Mouse (Mus musculus): Measurements from ENCODE around the gene Mpzl1. TPM values are rescaled to one million over a fixed set of nuclear protein-coding genes. Genes with fewer than 3 reads are reported as not detected.
A peak's percentile ranks its signal among the peaks of the same experiment; 100 is the strongest.

Gene Mpzl1
- polyA plus RNA-seq, 1 experiment from 2014 or later, result 150 TPM

DNA sequence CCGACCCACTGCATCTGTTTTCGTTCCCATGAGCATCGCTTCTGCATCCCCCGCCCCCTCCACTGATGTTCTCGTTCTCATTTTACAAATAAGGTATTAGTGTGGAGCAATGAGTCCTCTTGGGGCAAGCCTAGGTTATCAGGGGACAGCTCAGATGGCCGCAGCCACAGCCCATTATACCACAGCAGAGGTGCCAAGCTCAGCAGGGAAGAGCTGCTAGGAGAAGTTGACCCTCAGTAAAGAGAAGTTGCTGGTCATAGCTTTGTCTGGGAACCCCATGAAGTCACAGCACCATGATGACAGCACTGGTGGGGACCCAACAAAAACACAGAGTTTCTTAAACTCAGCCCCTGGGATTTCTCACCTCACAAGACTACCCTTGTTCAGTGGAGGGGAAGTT lies 27.4 kb upstream of the Mpzl1 start:
- WGBS, result 75% methylated on average over 6 of the region's 6 CpGs
- no peak overlapping the region for H3K4me2 ChIP-seq (replicated peaks; ENCODE audit: low read depth, low read length)
- no peaks in the 10 kb centered on the region for H3K27me3 ChIP-seq (ENCODE audit: control insufficient read depth, insufficient read depth, low read length)
- no peak overlapping the region for H3K9ac ChIP-seq (ENCODE audit: low read depth, low read length)
- no peaks in the 10 kb centered on the region for H3K36me3 ChIP-seq (ENCODE audit: control insufficient read depth, insufficient read depth, low read length)
- ATAC-seq (ENCODE audit: low FRiP score) (no peak), DNase-seq (ENCODE audit: low spot score) (no peak)
- H3K27ac ChIP-seq (ENCODE audit: low read depth, low read length), result no peak overlapping the region
- H3K9me3 ChIP-seq (ENCODE audit: control insufficient read depth, low read length), result no peaks in the 10 kb centered on the region
- no peak overlapping the region for H3K4me3 ChIP-seq (ENCODE audit: low read depth, low read length)
- H3K4me1 ChIP-seq (replicated peaks; ENCODE audit: control insufficient read depth, insufficient read depth, low read length), result 0 out of 2 replicates have a peak, but pooled peaks cover 3% of the 10 kb centered on the region

GRCm38 (mm10) chr1:165661191-165661590 lies 26.9 kb upstream of the Mpzl1 start:
- no peaks in the 10 kb centered on the region for H3K27me3 ChIP-seq (ENCODE audit: control insufficient read depth, insufficient read depth, low read length)
- DNase-seq (ENCODE audit: low spot score) (no peak), ATAC-seq (ENCODE audit: low FRiP score) (no peak)
- H3K4me1 ChIP-seq (replicated peaks; ENCODE audit: control insufficient read depth, insufficient read depth, low read length), result 0 out of 2 replicates have a peak, but pooled peaks cover 3% of the 10 kb centered on the region
- H3K4me2 ChIP-seq (replicated peaks; ENCODE audit: low read depth, low read length), result no peak overlapping the region
- no peak overlapping the region for H3K4me3 ChIP-seq (ENCODE audit: low read depth, low read length)
- WGBS, result 57% methylated on average over 3 of the region's 3 CpGs
- no peak overlapping the region for H3K27ac ChIP-seq (ENCODE audit: low read depth, low read length)
- H3K9ac ChIP-seq (ENCODE audit: low read depth, low read length), result no peak overlapping the region
- H3K9me3 ChIP-seq (ENCODE audit: control insufficient read depth, low read length), result no peaks in the 10 kb centered on the region
- no peaks in the 10 kb centered on the region for H3K36me3 ChIP-seq (ENCODE audit: control insufficient read depth, insufficient read depth, low read length)

DNA sequence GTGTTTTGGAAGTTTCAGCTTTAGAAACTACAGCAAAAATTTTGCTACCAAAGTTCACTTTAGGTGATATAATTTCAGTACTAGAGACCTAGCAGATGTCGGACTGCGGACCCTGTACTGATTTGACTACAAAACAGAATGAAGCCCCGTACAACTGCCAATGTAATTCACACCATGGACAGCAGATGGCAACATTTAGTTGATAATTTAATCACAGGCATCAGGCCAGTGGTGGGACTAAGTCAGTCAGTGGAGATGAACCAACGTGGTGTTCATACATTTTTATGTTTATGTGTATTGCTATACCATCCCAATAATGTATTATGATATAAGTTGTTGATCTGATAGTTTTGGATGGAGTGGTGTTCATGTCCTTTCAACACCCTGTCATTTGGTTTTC lies 26.4 kb upstream of the Mpzl1 start:
- H3K4me2 ChIP-seq (replicated peaks; ENCODE audit: low read depth, low read length), result no peak overlapping the region
- WGBS, result 24% methylated on average over 4 of the region's 4 CpGs
- H3K9ac ChIP-seq (ENCODE audit: low read depth, low read length), result no peak overlapping the region
- no peak overlapping the region for H3K4me3 ChIP-seq (ENCODE audit: low read depth, low read length)
- H3K36me3 ChIP-seq (ENCODE audit: control insufficient read depth, insufficient read depth, low read length), result no peaks in the 10 kb centered on the region
- DNase-seq (ENCODE audit: low spot score) (peak; percentile 84), ATAC-seq (ENCODE audit: low FRiP score) (peak; percentile 53)
- no peaks in the 10 kb centered on the region for H3K27me3 ChIP-seq (ENCODE audit: control insufficient read depth, insufficient read depth, low read length)
- H3K27ac ChIP-seq (ENCODE audit: low read depth, low read length), result no peak overlapping the region
- 0 out of 2 replicates have a peak, but pooled peaks cover 3% of the 10 kb centered on the region for H3K4me1 ChIP-seq (replicated peaks; ENCODE audit: control insufficient read depth, insufficient read depth, low read length)
- no peaks in the 10 kb centered on the region for H3K9me3 ChIP-seq (ENCODE audit: control insufficient read depth, low read length)

DNA sequence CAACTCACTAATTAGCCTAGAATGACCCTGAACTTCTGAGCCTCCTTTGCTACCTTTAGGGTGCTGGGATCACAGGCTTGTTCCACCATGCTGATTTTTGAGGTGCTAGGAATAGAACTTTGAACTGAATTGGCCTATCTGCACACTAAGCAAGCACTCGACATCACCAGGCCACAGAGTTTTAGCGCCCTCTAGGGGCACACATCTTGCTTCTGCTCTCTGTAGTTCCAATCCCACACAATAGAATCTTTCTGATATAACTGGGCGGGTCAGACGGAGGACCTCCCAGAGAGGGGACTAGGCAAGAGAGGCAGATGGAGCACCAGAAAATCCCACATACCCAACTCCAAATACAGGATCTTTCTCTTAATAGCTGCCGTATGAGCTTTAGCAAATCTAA lies 24.3 kb upstream of the Mpzl1 start:
- DNase-seq (ENCODE audit: low spot score) (peak; percentile 86), ATAC-seq (ENCODE audit: low FRiP score) (peak; percentile 62)
- Histone ChIP-seq H3K4me3 (ENCODE audit: low read depth, low read length) (no peak overlapping the region), H3K4me2 (replicated peaks; ENCODE audit: low read depth, low read length) (no peak overlapping the region), H3K27ac (ENCODE audit: low read depth, low read length) (no peak overlapping the region), H3K4me1 (replicated peaks; ENCODE audit: control insufficient read depth, insufficient read depth, low read length) (0 out of 2 replicates have a peak, but pooled peaks cover 3% of the 10 kb centered on the region), H3K27me3 (ENCODE audit: control insufficient read depth, insufficient read depth, low read length) (no peaks in the 10 kb centered on the region), H3K9ac (ENCODE audit: low read depth, low read length) (no peak overlapping the region), H3K9me3 (ENCODE audit: control insufficient read depth, low read length) (no peaks in the 10 kb centered on the region), H3K36me3 (ENCODE audit: control insufficient read depth, insufficient read depth, low read length) (no peaks in the 10 kb centered on the region)
- WGBS, result 35% methylated on average over 5 of the region's 5 CpGs

GRCm38 (mm10) chr1:165655482-165655881 lies 21.1 kb upstream of the Mpzl1 start:
- no peak for DNase-seq (ENCODE audit: low spot score)
- Histone ChIP-seq H3K4me3 (ENCODE audit: low read depth, low read length) (no peak overlapping the region), H3K36me3 (ENCODE audit: control insufficient read depth, insufficient read depth, low read length) (no peaks in the 10 kb centered on the region), H3K9ac (ENCODE audit: low read depth, low read length) (no peak overlapping the region), H3K27ac (ENCODE audit: low read depth, low read length) (no peak overlapping the region), H3K9me3 (ENCODE audit: control insufficient read depth, low read length) (no peaks in the 10 kb centered on the region), H3K4me2 (replicated peaks; ENCODE audit: low read depth, low read length) (no peak overlapping the region), H3K27me3 (ENCODE audit: control insufficient read depth, insufficient read depth, low read length) (no peaks in the 10 kb centered on the region), H3K4me1 (replicated peaks; ENCODE audit: control insufficient read depth, insufficient read depth, low read length) (no peaks in the 10 kb centered on the region)
- WGBS, result 90% methylated on average over 14 of the region's 14 CpGs
- ATAC-seq (ENCODE audit: low FRiP score), result no peak

DNA sequence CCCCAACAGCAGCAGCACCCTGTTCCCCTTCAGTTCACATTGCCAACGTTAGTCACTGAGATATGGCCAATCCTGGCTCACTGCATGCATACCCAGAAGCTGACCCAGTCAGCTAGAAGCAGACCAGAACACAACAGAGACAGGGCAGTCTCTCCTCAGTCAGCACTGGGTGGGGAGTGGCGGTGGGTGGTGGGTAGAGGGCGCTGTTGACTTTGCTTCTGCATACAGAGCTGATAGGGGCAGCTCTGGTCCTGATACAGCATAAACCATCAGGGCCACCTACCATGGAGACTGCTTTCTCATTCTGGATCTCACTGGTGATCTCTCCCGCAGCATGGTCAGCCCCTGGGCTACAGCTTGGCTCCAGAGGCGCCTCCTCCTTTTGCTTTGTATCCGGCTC lies 20.7 kb upstream of the Mpzl1 start:
- H3K4me1 ChIP-seq (replicated peaks; ENCODE audit: control insufficient read depth, insufficient read depth, low read length), result no peaks in the 10 kb centered on the region
- H3K27me3 ChIP-seq (ENCODE audit: control insufficient read depth, insufficient read depth, low read length), result no peaks in the 10 kb centered on the region
- H3K4me3 ChIP-seq (ENCODE audit: low read depth, low read length), result no peak overlapping the region
- H3K27ac ChIP-seq (ENCODE audit: low read depth, low read length), result no peak overlapping the region
- no peaks in the 10 kb centered on the region for H3K9me3 ChIP-seq (ENCODE audit: control insufficient read depth, low read length)
- DNase-seq (ENCODE audit: low spot score) (no peak), ATAC-seq (ENCODE audit: low FRiP score) (no peak)
- WGBS, result 72% methylated on average over 6 of the region's 6 CpGs
- no peak overlapping the region for H3K4me2 ChIP-seq (replicated peaks; ENCODE audit: low read depth, low read length)
- no peaks in the 10 kb centered on the region for H3K36me3 ChIP-seq (ENCODE audit: control insufficient read depth, insufficient read depth, low read length)
- no peak overlapping the region for H3K9ac ChIP-seq (ENCODE audit: low read depth, low read length)

- H3K36me3 ChIP-seq (ENCODE audit: control insufficient read depth, insufficient read depth, low read length), result no peaks in the 10 kb centered on the region
- no peaks in the 10 kb centered on the region for H3K9me3 ChIP-seq (ENCODE audit: control insufficient read depth, low read length)
- no peaks in the 10 kb centered on the region for H3K27me3 ChIP-seq (ENCODE audit: control insufficient read depth, insufficient read depth, low read length)
- H3K9ac ChIP-seq (ENCODE audit: low read depth, low read length), result no peak overlapping the region
- ATAC-seq (ENCODE audit: low FRiP score), result no peak
- DNase-seq (ENCODE audit: low spot score), result no peak
- no peaks in the 10 kb centered on the region for H3K4me1 ChIP-seq (replicated peaks; ENCODE audit: control insufficient read depth, insufficient read depth, low read length)
- no peak overlapping the region for H3K27ac ChIP-seq (ENCODE audit: low read depth, low read length)
- H3K4me2 ChIP-seq (replicated peaks; ENCODE audit: low read depth, low read length), result no peak overlapping the region
- H3K4me3 ChIP-seq (ENCODE audit: low read depth, low read length), result no peak overlapping the region
- WGBS, result 87% methylated on average over 14 of the region's 14 CpGs
Measured at GRCm38 (mm10) chr1:165653126-165653885, 19.0 kb upstream of the Mpzl1 start.

GRCm38 (mm10) chr1:165652507-165652906 lies 18.2 kb upstream of the Mpzl1 start:
- Histone ChIP-seq H3K4me1 (replicated peaks; ENCODE audit: control insufficient read depth, insufficient read depth, low read length) (no peaks in the 10 kb centered on the region), H3K9ac (ENCODE audit: low read depth, low read length) (no peak overlapping the region), H3K36me3 (ENCODE audit: control insufficient read depth, insufficient read depth, low read length) (no peaks in the 10 kb centered on the region), H3K4me3 (ENCODE audit: low read depth, low read length) (no peak overlapping the region), H3K4me2 (replicated peaks; ENCODE audit: low read depth, low read length) (no peak overlapping the region), H3K27ac (ENCODE audit: low read depth, low read length) (no peak overlapping the region), H3K9me3 (ENCODE audit: control insufficient read depth, low read length) (no peaks in the 10 kb centered on the region), H3K27me3 (ENCODE audit: control insufficient read depth, insufficient read depth, low read length) (no peaks in the 10 kb centered on the region)
- ATAC-seq (ENCODE audit: low FRiP score) (no peak), DNase-seq (ENCODE audit: low spot score) (no peak)
- WGBS, result 72% methylated on average over 2 of the region's 2 CpGs

GRCm38 (mm10) chr1:165651158-165651557 lies 16.8 kb upstream of the Mpzl1 start:
- DNase-seq (ENCODE audit: low spot score), result no peak
- Histone ChIP-seq H3K4me3 (ENCODE audit: low read depth, low read length) (no peak overlapping the region), H3K36me3 (ENCODE audit: control insufficient read depth, insufficient read depth, low read length) (no peaks in the 10 kb centered on the region), H3K9me3 (ENCODE audit: control insufficient read depth, low read length) (no peaks in the 10 kb centered on the region), H3K4me2 (replicated peaks; ENCODE audit: low read depth, low read length) (no peak overlapping the region), H3K4me1 (replicated peaks; ENCODE audit: control insufficient read depth, insufficient read depth, low read length) (no peaks in the 10 kb centered on the region), H3K9ac (ENCODE audit: low read depth, low read length) (no peak overlapping the region), H3K27ac (ENCODE audit: low read depth, low read length) (no peak overlapping the region), H3K27me3 (ENCODE audit: control insufficient read depth, insufficient read depth, low read length) (no peaks in the 10 kb centered on the region)
- ATAC-seq (ENCODE audit: low FRiP score), result no peak
- WGBS, result 76% methylated on average over 5 of the region's 5 CpGs
